Mouse (Mus musculus) MEL (cell line): ENCODE measurements around the gene Hdac4.

Experiments used
- CTCF ChIP-seq, 3 experiments: IDR thresholded peaks in 2 of 3; conservative IDR thresholded peaks in 1 of 3; 2 replicates each; pipeline ENCODE4 v1.5.1; 2011 to 2012; ENCODE audit warnings: low read length in 3 of 3, low read depth in 2 of 3, mild to moderate bottlenecking in 2 of 3, improper control_type of control experiment in 1 of 3, inconsistent platforms in 1 of 3, mixed read lengths in 1 of 3, moderate library complexity in 1 of 3; ENCODE audit not compliant: control insufficient read depth in 1 of 3, insufficient read depth in 1 of 3, poor library complexity in 1 of 3, severe bottlenecking in 1 of 3
- ELF1 ChIP-seq: IDR thresholded peaks from 2 replicates; pipeline ENCODE4 v1.6.1; 2014; ENCODE audit warnings: low read depth, mild to moderate bottlenecking, inconsistent platforms, low read length, improper control_type of control experiment, moderate library complexity
- MAZ ChIP-seq: IDR thresholded peaks from 2 replicates; pipeline ENCODE4 v1.6.1; 2012; ENCODE audit warnings: low read depth, mild to moderate bottlenecking, inconsistent platforms, low read length, improper control_type of control experiment
- RAD21 ChIP-seq: IDR thresholded peaks from 2 replicates; pipeline ENCODE4 v1.6.1; 2011; ENCODE audit warnings: mild to moderate bottlenecking, low read depth, low read length, improper control_type of control experiment
- ZMIZ1 ChIP-seq: IDR thresholded peaks from 2 replicates; pipeline ENCODE4 v1.6.1; 2012; ENCODE audit warnings: low read depth, mild to moderate bottlenecking, inconsistent platforms, low read length, improper control_type of control experiment, moderate library complexity

- no peak for TF ChIP-seq CTCF (IDR thresholded peaks at IDR 0.05 in 2 of 3, conservative IDR thresholded peaks at IDR 0.05 in 1 of 3; ENCODE audit: control insufficient read depth in 1 of 3, insufficient read depth in 1 of 3, low read depth in 2 of 3, low read length in 3 of 3, poor library complexity in 1 of 3, severe bottlenecking in 1 of 3)
- no peak for TF ChIP-seq ZMIZ1
- no peak for TF ChIP-seq MAZ
- no peak for TF ChIP-seq ELF1
- no peak for TF ChIP-seq RAD21
Observed at GRCm38 (mm10) chr1:92064307-92064706, 131.2 kb downstream of the Hdac4 start.
